Mouse (Mus musculus) adrenal gland, postnatal 4 days (tissue): ENCODE results near the gene Hsdl1. TPM values are rescaled to one million over a fixed set of nuclear protein-coding genes. Genes with fewer than 3 reads are reported as not detected.

Source experiments
- DNase-seq, 2 experiments: peaks; one replicate each; pipeline ENCODE4 v3.0.0; 2021 to 2022; ENCODE audit warnings: low spot score in 2 of 2, mixed read lengths in 2 of 2
- total RNA-seq, 2 experiments: library from RNA; stranded (reverse); gene quantifications; 2 replicates each; pipeline ENCODE4 v1.2.3; 2021

Hsdl1 gene
- total RNA-seq, 2 experiments from 2014 or later: 42.5 to 44.5 TPM

- no peak for DNase-seq
These were observed 5.6 kb upstream of the Hsdl1 start for GRCm38 (mm10) chr8:119580441-119581161.

- DNase-seq: no peak
These were observed 4.1 kb upstream of the Hsdl1 start for GRCm38 (mm10) chr8:119579096-119579495.

- no peak for DNase-seq
These were observed 363 bp upstream of the Hsdl1 start for GRCm38 (mm10) chr8:119575366-119575726.

- no peak for DNase-seq
These were observed 2.6 kb downstream of the Hsdl1 start for GRCm38 (mm10) chr8:119572411-119572810.

- DNase-seq: no peak
These were observed 3.8 kb downstream of the Hsdl1 start for GRCm38 (mm10) chr8:119571135-119571534.

GRCm38 (mm10) chr8:119569881-119570280 lies 5.1 kb downstream of the Hsdl1 start:
- no peak for DNase-seq

DNA sequence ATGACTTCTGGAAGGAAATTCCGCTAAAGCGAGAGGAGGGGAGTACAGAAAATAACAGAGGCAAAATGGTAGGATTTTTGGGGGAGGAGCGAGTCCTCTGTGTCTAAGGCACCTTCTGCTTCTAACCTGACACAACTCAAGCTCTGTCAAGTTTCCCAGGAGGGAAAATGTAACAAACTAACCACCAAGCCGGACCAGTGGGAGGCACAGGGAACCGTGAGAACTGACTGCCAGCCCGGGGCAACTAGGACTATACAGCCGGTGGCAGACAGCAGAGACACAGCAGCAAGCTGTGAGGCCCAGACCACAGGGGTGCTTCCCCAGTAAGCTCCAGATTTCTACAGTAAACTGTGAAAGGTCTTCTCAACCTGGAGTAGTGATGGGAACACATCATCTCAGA lies 6.0 kb downstream of the Hsdl1 start:
- DNase-seq: no peak

DNA sequence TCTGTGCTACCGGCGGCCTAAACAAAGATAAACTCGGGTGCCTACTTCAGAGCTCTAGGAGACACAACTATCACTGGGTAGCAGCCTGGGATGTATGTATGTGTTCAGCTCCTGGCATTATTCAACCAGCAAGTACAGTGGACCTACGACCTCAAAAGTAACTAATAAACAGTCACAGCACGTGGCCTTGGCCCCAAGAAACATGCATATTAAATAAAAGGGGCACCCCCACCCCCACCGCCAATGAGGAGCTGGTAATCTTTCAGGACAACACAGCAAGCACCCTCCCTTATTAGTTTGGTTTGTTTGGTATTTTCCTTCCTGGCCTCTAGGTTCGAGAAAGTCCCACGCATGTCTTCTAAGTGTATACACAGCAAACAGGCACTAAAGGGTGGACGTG lies 6.7 kb downstream of the Hsdl1 start:
- no peak for DNase-seq

GRCm38 (mm10) chr8:119566367-119566766 lies 8.6 kb downstream of the Hsdl1 start:
- DNase-seq: no peak

DNA sequence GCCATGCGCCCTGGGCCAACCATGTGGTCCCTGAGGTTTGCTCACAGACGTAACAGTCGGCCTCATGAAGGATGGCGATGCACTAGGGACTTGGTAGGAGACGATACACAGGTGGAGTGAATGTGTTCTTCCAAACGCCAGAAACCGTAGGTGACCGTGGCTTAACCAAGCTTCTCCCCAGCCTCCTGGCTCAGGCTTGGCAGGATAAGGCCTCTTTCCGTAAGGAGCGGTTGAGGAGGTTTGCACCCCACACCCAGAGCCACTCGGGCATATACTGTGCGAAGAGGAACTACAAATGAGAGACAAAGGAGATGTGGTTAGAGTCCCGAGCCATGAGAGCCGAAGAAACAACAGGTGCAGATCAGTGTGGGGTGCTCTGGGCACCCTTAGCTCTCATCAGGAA lies 11.1 kb downstream of the Hsdl1 start:
- DNase-seq: no peak

- no peak for DNase-seq
These were observed 15.6 kb downstream of the Hsdl1 start for GRCm38 (mm10) chr8:119559402-119559720.

DNA sequence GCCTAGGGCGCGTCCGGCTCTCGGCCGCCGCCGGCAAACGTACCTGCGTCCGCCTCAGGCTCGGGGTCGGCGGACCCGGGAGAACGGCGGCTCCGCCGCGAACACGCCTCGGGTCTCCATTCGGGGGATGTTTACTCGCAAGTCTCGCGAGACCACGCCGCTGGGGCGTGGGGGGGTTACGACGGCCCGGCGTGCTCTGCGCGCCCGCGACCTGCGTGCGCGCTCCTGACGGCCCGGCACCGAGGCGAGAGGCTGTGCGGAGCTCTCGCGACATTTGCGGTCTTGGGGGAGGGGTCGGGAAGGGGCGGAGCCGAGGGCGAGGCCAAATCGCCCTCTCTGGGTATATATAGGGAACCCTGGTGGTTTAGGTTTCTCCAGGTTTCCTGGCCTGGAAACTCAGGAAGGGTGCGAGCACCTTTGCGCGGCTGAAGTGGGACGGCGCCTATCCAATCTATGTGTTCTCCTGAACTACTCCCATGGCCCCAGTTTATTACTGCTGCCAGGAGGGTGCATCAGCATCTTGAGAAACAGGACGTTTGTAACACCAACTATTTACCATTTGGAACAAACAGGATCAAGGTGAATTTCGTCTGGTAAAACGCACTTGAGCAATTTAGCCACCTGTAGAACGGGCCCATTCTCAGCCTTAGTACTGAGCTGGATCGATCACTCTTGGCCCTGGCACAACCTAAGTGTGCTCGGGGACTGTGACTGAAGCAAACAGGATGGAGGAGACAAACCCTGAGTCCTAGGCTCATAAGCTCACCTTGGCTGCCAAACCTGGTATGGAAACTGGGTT lies 16.2 kb downstream of the Hsdl1 start, which contains the start of gene Mbtps1:
Gene Mbtps1, minus strand, starts transcription at position 133 of the 799 bp plus-strand sequence.
- peak; percentile 96 to 98 for DNase-seq

- DNase-seq: no peak
These were observed 17.0 kb downstream of the Hsdl1 start for GRCm38 (mm10) chr8:119557821-119558602.

DNA sequence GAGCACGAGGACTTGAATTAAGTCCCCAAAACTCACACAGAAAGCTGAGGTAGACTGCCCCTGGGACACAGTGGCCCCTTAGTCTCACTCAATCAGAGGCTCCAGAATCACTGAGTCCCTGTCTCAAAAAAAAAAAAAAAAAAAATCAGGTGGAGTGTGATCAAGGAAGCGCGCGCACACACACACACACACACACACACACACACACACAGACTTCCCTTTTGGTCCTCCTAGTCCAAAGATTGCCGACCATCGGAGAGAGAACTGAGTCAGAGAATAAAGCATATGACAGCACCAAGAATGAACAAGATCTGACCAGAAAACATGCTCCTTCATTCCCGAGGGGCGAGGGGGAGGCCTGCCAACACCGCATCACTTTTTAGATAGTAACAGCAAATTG lies 17.9 kb downstream of the Hsdl1 start:
- DNase-seq: no peak

GRCm38 (mm10) chr8:119555861-119556260 lies 19.1 kb downstream of the Hsdl1 start:
- no peak for DNase-seq

GRCm38 (mm10) chr8:119552967-119553366 lies 22.0 kb downstream of the Hsdl1 start:
- no peak for DNase-seq

DNA sequence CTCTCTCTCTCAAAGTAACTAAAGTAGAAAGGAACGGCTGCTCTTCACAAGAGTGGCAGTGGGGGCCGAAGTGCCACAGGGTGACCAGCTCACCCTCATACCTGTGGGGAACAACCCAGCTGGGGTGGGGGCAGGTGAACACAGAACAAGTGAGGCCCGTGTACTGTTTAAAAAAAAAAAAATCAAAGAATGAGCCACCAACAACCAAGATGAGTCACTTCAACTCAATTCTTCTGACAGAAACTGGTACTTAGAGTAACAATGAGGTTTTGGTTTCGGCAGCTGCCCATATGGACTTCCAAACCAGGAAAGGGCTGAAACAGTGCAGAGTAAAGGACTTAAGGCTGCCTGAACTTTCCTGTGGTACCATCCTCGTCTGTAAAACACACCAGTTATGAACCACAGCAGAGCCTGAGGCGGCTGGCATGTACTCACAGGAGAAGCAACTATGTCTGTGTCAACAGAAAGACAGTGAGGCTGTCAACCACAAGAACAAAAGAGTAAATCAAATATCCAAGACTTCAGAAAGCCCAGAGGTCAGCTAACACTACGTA lies 26.3 kb downstream of the Hsdl1 start:
- no peak for DNase-seq

- no peak for DNase-seq
These were observed 27.8 kb downstream of the Hsdl1 start for GRCm38 (mm10) chr8:119547019-119547691.

DNA sequence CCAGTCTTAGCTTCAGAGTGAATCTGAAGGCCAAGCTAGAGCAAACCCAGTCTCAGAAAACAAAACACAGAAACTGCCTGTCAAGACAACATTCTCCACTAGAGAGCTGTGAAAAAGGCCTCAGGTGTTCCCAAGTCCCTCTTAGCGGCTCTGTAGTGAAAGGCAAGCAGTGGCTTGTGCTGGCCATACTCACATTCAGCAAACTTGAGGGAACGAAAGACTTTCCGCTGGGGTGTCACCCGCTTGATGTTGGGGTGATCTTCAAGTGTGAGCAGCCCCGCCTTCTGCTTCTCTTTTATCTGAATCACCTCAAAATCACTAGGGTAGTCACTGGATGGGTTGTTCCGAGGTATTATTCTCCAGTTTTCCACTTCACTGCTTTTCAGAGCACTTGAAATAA lies 29.2 kb downstream of the Hsdl1 start:
- DNase-seq: no peak

DNA sequence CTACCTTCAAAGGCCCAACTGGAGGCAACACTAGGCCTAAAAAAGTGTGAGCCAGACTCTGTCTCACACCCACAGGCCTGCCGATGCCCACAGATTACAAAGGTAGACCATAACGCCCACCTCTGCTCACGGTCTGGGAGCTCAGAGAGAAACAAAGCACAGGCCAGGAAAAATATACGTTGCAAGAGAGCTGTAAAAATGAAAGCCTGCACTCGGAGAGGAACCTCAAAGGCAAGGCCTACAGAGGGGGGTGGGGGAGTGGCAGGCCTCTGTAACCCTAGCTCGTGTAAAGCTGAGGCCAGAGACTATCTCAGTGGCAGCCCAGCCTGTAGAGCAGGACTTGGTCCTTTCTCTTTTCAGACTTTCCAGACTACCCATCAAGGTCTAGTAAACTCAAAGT lies 29.8 kb downstream of the Hsdl1 start:
- DNase-seq: no peak

- no peak for DNase-seq
These were observed 30.4 kb downstream of the Hsdl1 start for GRCm38 (mm10) chr8:119544606-119545005.
